Mouse (Mus musculus) kidney, postnatal 14 days (tissue): ENCODE measurements at regions not wholly inside any gene's neighbourhood (a gene's known extent, or its start where the extent isn't known, plus 50 kb on each side); places are given as distances from the start of the nearest gene placed in this dataset.

ENCODE experiments used
- DNase-seq: peaks from one replicate; pipeline ENCODE4 v3.0.0; 2022; ENCODE audit warnings: mixed read lengths

DNA sequence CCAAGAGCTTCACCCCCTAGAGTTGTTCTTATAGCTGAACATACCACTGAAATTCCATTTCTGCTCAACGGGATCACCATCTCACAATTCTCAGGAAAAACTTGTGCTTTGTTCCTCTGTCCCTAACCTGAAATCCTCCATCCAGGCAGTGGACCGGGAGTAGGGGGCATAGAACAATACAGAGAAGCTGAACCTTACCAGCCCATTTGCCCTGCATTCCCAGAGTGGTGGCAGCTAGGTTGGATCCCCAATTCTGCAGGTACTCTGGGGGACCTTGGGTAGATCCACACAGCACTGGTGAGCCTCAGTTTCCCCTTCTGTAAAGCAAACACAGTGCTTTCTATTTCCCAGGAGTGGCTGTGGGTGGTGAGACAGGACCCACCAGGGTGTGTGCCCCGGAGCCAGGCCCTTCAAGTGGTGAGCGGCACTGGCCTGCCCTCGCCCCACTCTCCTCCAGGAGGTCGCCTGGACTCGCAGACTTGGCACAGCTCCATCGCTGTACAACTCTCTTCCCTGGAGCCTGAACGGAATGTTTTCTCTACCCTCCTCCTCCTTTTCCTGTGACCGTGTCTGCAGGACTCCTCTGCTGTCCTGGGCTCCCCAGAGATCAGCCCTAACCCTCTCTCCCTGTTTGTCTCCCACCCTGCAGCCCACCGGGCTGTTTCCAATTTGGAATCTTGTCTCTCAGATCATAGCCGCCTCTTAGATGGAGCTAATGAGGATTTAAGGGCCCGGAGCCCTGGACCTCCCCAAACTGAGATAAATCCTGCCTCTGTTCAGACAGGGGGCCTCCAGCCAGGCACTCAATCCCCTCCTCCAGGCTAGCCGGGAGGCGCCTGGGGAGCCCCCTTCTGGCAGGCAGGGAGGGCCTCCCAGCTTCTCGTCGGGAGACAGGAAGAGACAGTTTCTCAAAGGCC is 52.3 kb upstream of the Cux1 start:
- peak; percentile 78 for DNase-seq

- DNase-seq: no peak
Observed at GRCm38 (mm10) chr5:136620234-136620633, 52.9 kb upstream of the Cux1 start.

- DNase-seq: peak; percentile 32
Observed at GRCm38 (mm10) chr5:136621336-136622125, 54.2 kb upstream of the Cux1 start.

- no peak for DNase-seq
Observed at GRCm38 (mm10) chr5:136622152-136622551, 54.9 kb upstream of the Cux1 start.

- DNase-seq: peak; percentile 88
Observed at GRCm38 (mm10) chr5:136622721-136623542, 55.6 kb upstream of the Cux1 start.

DNA sequence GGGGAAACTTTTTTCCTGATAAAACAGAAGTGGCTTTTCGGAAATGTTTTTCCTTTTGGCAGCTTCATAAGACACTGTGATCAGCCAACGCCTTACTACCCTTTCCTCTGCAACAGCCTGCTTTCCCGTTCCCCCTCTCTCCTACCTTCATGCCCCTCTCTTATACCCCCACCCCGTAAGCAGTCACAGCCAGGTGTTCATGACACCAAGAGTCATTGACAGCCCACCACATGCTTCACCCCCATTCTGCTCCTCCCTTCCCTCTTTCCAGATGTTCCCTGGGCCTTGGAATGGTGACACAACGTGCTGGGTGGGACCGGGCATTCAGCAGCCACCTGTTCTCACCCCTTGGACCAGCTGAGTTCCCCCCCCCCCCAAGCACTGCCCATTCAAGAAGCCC is 56.5 kb upstream of the Cux1 start:
- no peak for DNase-seq

GRCm38 (mm10) chr5:136625176-136625991 is 58.1 kb upstream of the Cux1 start:
- no peak for DNase-seq

GRCm38 (mm10) chr5:136626142-136626771 is 59.0 kb upstream of the Cux1 start:
- no peak for DNase-seq

- no peak for DNase-seq
Observed at GRCm38 (mm10) chr5:136626891-136627290, 59.6 kb upstream of the Cux1 start.

DNA sequence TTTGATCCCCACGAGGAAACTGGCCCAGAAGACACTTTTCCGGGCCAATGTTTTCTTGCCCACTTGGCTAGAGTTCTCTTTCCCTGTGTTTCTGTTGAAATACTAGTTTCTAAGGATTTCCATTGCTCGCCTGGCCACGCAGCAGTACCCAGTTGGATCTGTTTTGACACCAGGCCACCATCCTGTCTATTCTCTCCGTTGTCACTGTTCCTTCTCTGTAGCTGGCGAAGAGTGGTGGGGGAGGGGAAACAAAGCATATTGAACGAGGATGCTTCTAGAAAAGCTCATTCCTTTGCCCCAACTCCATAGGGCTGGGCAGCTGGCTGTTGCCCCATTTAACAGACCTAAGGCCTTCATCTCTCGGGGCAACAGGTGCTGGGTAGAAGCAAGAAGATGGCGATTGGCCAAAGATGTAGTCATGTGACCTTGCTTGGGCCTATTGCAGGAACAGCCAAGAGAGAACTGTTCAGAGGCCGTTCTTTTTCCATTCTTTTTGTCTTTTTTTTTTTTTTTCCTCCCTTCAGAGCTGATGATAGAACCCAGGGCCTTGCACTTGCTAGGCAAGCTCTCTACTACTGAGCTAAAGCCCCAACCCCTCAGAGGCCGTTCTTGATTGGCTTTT is 60.5 kb upstream of the Cux1 start:
- no peak for DNase-seq

DNA sequence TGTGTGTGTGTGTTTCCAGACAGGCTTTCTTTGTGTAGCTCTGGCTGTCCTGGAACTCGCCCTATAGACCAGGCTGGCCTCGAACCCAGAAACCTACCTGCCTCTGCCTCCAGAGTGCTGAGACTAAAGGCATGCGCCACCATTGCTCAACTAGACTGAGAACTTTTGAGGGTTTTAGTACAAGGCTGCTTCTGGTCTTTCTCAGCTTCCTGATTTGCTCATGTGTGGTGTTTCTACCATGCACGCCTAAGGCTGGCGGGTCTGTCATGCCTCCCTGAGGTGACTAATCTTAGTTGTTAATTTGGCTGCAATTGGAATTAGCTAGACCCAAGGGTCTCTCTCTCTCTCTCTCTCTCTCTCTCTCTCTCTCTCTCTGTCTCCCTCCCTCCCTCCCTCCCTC is 61.2 kb upstream of the Cux1 start:
- no peak for DNase-seq

GRCm38 (mm10) chr5:136632286-136632685 is 60.7 kb upstream of the Myl10 start:
- no peak for DNase-seq

GRCm38 (mm10) chr5:136633901-136634300 is 59.0 kb upstream of the Myl10 start:
- no peak for DNase-seq

- no peak for DNase-seq
Observed at GRCm38 (mm10) chr5:136635119-136635518, 57.8 kb upstream of the Myl10 start.

- DNase-seq: no peak
Observed at GRCm38 (mm10) chr5:136636476-136636875, 56.5 kb upstream of the Myl10 start.

DNA sequence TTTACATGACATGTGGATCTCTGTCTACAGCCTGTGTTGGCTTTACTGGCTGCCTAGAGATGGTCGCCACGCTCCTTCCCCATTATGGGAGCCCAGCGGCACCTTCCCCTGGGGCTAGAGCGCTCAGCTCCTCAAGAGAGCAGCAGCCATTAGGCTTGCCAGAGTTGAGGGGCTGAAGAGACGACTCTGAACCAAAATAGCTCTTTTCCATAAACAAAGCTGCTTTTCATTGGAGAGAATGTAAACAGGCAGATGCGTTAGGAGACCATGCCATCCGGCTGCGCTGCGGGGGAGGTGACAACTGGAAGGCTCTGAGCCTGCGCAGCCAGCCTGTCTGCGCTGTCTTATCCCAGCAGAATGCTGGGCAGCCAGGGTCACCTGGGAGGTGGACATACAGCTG is 55.1 kb upstream of the Myl10 start:
- DNase-seq: no peak

GRCm38 (mm10) chr5:136640871-136641619 is 51.9 kb upstream of the Myl10 start:
- DNase-seq: no peak

- DNase-seq: no peak
Observed at GRCm38 (mm10) chr5:136642208-136642607, 50.7 kb upstream of the Myl10 start.
